Mouse (Mus musculus): ENCODE results near the gene Hnrnpl. TPM values are rescaled to one million over a fixed set of nuclear protein-coding genes. Genes with fewer than 3 reads are reported as not detected.

The Hnrnpl gene
- total RNA-seq (2022): 100 to 1,000 TPM; 403 to 453 (median 434) TPM

GRCm38 (mm10) chr7:28808221-28808941 is at the start of gene Hnrnpl:
Gene Hnrnpl (plus strand): TSS chr7:28808541.
- no peak for DNase-seq (ENCODE audit: low spot score in 2 of 2)

- no peak for DNase-seq (ENCODE audit: low spot score in 2 of 2)
Observed at GRCm38 (mm10) chr7:28758623-28759022, 49.7 kb upstream of the Hnrnpl start.

- no peak for DNase-seq (ENCODE audit: low spot score in 2 of 2)
Observed at GRCm38 (mm10) chr7:28761907-28762306, 46.4 kb upstream of the Hnrnpl start.

GRCm38 (mm10) chr7:28765211-28765610 is 43.1 kb upstream of the Hnrnpl start:
- no peak for DNase-seq (ENCODE audit: low spot score in 2 of 2)

GRCm38 (mm10) chr7:28766173-28766879 is 42.0 kb upstream of the Hnrnpl start, which contains the start of gene Sirt2:
Gene Sirt2 (plus strand): TSS chr7:28766735.
- DNase-seq (ENCODE audit: low spot score in 2 of 2): peak; percentile 99

GRCm38 (mm10) chr7:28766910-28767309 is 41.4 kb upstream of the Hnrnpl start:
- no peak for DNase-seq (ENCODE audit: low spot score in 2 of 2)

- DNase-seq (ENCODE audit: low spot score in 2 of 2): no peak
Observed at GRCm38 (mm10) chr7:28767462-28767965, 40.8 kb upstream of the Hnrnpl start, which contains the start of gene Nfkbib. Gene Nfkbib (minus strand): TSS chr7:28767512.

GRCm38 (mm10) chr7:28769414-28769958 is 38.9 kb upstream of the Hnrnpl start:
- no peak for DNase-seq (ENCODE audit: low spot score in 2 of 2)

- DNase-seq (ENCODE audit: low spot score in 2 of 2): no peak
Observed at GRCm38 (mm10) chr7:28770309-28770708, 38.0 kb upstream of the Hnrnpl start.

- DNase-seq (ENCODE audit: low spot score in 2 of 2): no peak
Observed at GRCm38 (mm10) chr7:28771867-28772266, 36.5 kb upstream of the Hnrnpl start.

GRCm38 (mm10) chr7:28773163-28773562 is 35.2 kb upstream of the Hnrnpl start:
- DNase-seq (ENCODE audit: low spot score in 2 of 2): no peak

GRCm38 (mm10) chr7:28774164-28774563 is 34.2 kb upstream of the Hnrnpl start:
- DNase-seq (ENCODE audit: low spot score in 2 of 2): no peak

- no peak for DNase-seq (ENCODE audit: low spot score in 2 of 2)
Observed at GRCm38 (mm10) chr7:28775129-28775528, 33.2 kb upstream of the Hnrnpl start.

- no peak for DNase-seq (ENCODE audit: low spot score in 2 of 2)
Observed at GRCm38 (mm10) chr7:28778825-28779224, 29.5 kb upstream of the Hnrnpl start.

- peak; percentile 82 to 93 for DNase-seq (ENCODE audit: low spot score in 2 of 2)
Observed at GRCm38 (mm10) chr7:28780067-28780658, 28.2 kb upstream of the Hnrnpl start.

- DNase-seq (ENCODE audit: low spot score in 2 of 2): no peak
Observed at GRCm38 (mm10) chr7:28780857-28781256, 27.5 kb upstream of the Hnrnpl start.

- no peak for DNase-seq (ENCODE audit: low spot score in 2 of 2)
Observed at GRCm38 (mm10) chr7:28781261-28781663, 27.1 kb upstream of the Hnrnpl start.

- no peak for DNase-seq (ENCODE audit: low spot score in 2 of 2)
Observed at GRCm38 (mm10) chr7:28785161-28785560, 23.2 kb upstream of the Hnrnpl start.

- DNase-seq (ENCODE audit: low spot score in 2 of 2): no peak
Observed at GRCm38 (mm10) chr7:28787884-28788283, 20.5 kb upstream of the Hnrnpl start.

GRCm38 (mm10) chr7:28788307-28789195 is 19.8 kb upstream of the Hnrnpl start, which contains the start of gene Rinl:
Gene Rinl (plus strand): TSS chr7:28788969.
- DNase-seq (ENCODE audit: low spot score in 2 of 2): no peak

- no peak for DNase-seq (ENCODE audit: low spot score in 2 of 2)
Observed at GRCm38 (mm10) chr7:28789235-28789634, 19.1 kb upstream of the Hnrnpl start.

Data from layer of hippocampus, adult 8-10 months (tissue).